Mouse (Mus musculus): ENCODE measurements around the gene Ghdc. TPM values are rescaled to one million over a fixed set of nuclear protein-coding genes. Genes with fewer than 3 reads are reported as not detected.

The Ghdc gene
- 6.6 and 8.0 TPM in 2 replicates for polyA plus RNA-seq (2015; fragmentation: Nextera tagmentation; extraction: Ambion mirVana)

GRCm38 (mm10) chr11:100770646-100771408 lies at the start of gene Ghdc:
Ghdc (minus strand) TSS chr11:100770957.
- H3K27me3 ChIP-seq, result no peaks in the 10 kb centered on the region
- 12% methylated on average over 17 of the region's 17 CpGs for WGBS
- H3K4me3 ChIP-seq, result peak within 1 kb of the TSS; percentile 56
- no peaks in the 10 kb centered on the region for H3K9me3 ChIP-seq
- no peak within 1 kb of the TSS for H3K27ac ChIP-seq
- peak within 1 kb of the TSS; percentile 61 for H3K4me2 ChIP-seq (replicated peaks)
- ATAC-seq (ENCODE audit: low FRiP score, low read depth), result peak; percentile 57; the same call in 1 of the 2 replicates
- peaks cover 7% of the 10 kb centered on the region for H3K4me1 ChIP-seq
- H3K36me3 ChIP-seq, result no peaks in the 10 kb centered on the region
- peak within 1 kb of the TSS; percentile 62 for H3K9ac ChIP-seq

- WGBS, result 15% methylated on average over 8 of the region's 8 CpGs
- H3K9me3 ChIP-seq, result no peaks in the 10 kb centered on the region
- no peak overlapping the region for H3K4me3 ChIP-seq
- H3K27me3 ChIP-seq, result peaks cover 42% of the 10 kb centered on the region
- H3K36me3 ChIP-seq, result no peaks in the 10 kb centered on the region
- H3K9ac ChIP-seq, result no peak overlapping the region
- no peak overlapping the region for H3K27ac ChIP-seq
- H3K4me2 ChIP-seq (replicated peaks), result peak overlapping the region; percentile 44
- ATAC-seq (ENCODE audit: low FRiP score, low read depth), result no peak
- peaks cover 44% of the 10 kb centered on the region for H3K4me1 ChIP-seq
Measured at GRCm38 (mm10) chr11:100820047-100820446, 49.3 kb upstream of the Ghdc start.

- no peaks in the 10 kb centered on the region for H3K9me3 ChIP-seq
- WGBS, result 45% methylated on average over 16 of the region's 16 CpGs
- ATAC-seq (ENCODE audit: low FRiP score, low read depth), result no peak
- no peak overlapping the region for H3K4me3 ChIP-seq
- peaks cover 45% of the 10 kb centered on the region for H3K4me1 ChIP-seq
- H3K9ac ChIP-seq, result no peak overlapping the region
- H3K27ac ChIP-seq, result no peak overlapping the region
- no peaks in the 10 kb centered on the region for H3K36me3 ChIP-seq
- peak overlapping the region; percentile 44 for H3K4me2 ChIP-seq (replicated peaks)
- H3K27me3 ChIP-seq, result peaks cover 39% of the 10 kb centered on the region
Measured at GRCm38 (mm10) chr11:100819626-100820025, 48.9 kb upstream of the Ghdc start.

GRCm38 (mm10) chr11:100819048-100819447 lies 48.3 kb upstream of the Ghdc start:
- 50% methylated on average over 8 of the region's 8 CpGs for whole genome bisulfite sequencing
- peaks cover 33% of the 10 kb centered on the region for H3K27me3 ChIP-seq
- no peak overlapping the region for H3K9ac ChIP-seq
- H3K4me2 ChIP-seq (replicated peaks), result no peak overlapping the region
- H3K27ac ChIP-seq, result no peak overlapping the region
- H3K4me3 ChIP-seq, result no peak overlapping the region
- no peaks in the 10 kb centered on the region for H3K9me3 ChIP-seq
- no peaks in the 10 kb centered on the region for H3K36me3 ChIP-seq
- H3K4me1 ChIP-seq, result peaks cover 49% of the 10 kb centered on the region
- no peak for ATAC-seq (ENCODE audit: low FRiP score, low read depth)

GRCm38 (mm10) chr11:100818359-100819012 lies 47.7 kb upstream of the Ghdc start:
- WGBS, result 87% methylated on average over 15 of the region's 15 CpGs
- no peaks in the 10 kb centered on the region for H3K36me3 ChIP-seq
- ATAC-seq (ENCODE audit: low FRiP score, low read depth), result no peak

GRCm38 (mm10) chr11:100817311-100817710 lies 46.6 kb upstream of the Ghdc start:
- H3K9me3 ChIP-seq, result no peaks in the 10 kb centered on the region
- no peak overlapping the region for H3K27ac ChIP-seq
- peaks cover 46% of the 10 kb centered on the region for H3K4me1 ChIP-seq
- WGBS, result 50% methylated on average over 9 of the region's 9 CpGs
- no peaks in the 10 kb centered on the region for H3K36me3 ChIP-seq
- no peak overlapping the region for H3K4me3 ChIP-seq
- no peak overlapping the region for H3K4me2 ChIP-seq (replicated peaks)
- H3K27me3 ChIP-seq, result peaks cover 19% of the 10 kb centered on the region; the same call in 1 of the 2 replicates
- ATAC-seq (ENCODE audit: low FRiP score, low read depth), result no peak
- H3K9ac ChIP-seq, result no peak overlapping the region

More at GRCm38 (mm10) chr11:100818359-100819012, 47.7 kb upstream of the Ghdc start:
- no peak overlapping the region for H3K4me3 ChIP-seq
- H3K9ac ChIP-seq, result no peak overlapping the region
- peaks cover 49% of the 10 kb centered on the region for H3K4me1 ChIP-seq
- no peak overlapping the region for H3K27ac ChIP-seq
- no peak overlapping the region for H3K4me2 ChIP-seq (replicated peaks)
- peaks cover 28% of the 10 kb centered on the region for H3K27me3 ChIP-seq
- H3K9me3 ChIP-seq, result no peaks in the 10 kb centered on the region

GRCm38 (mm10) chr11:100816801-100817200 lies 46.0 kb upstream of the Ghdc start:
- no peak overlapping the region for H3K9ac ChIP-seq
- H3K4me2 ChIP-seq (replicated peaks), result no peak overlapping the region
- 81% methylated on average over 4 of the region's 4 CpGs for WGBS
- no peak overlapping the region for H3K27ac ChIP-seq
- H3K4me1 ChIP-seq, result peaks cover 44% of the 10 kb centered on the region
- no peaks in the 10 kb centered on the region for H3K9me3 ChIP-seq
- H3K4me3 ChIP-seq, result no peak overlapping the region
- H3K27me3 ChIP-seq, result peaks cover 17% of the 10 kb centered on the region; the same call in 1 of the 2 replicates
- no peak for ATAC-seq (ENCODE audit: low FRiP score, low read depth)
- H3K36me3 ChIP-seq, result no peaks in the 10 kb centered on the region

- H3K36me3 ChIP-seq, result no peaks in the 10 kb centered on the region
- peaks cover 12% of the 10 kb centered on the region; the same call in 1 of the 2 replicates for H3K27me3 ChIP-seq
- no peak overlapping the region for H3K27ac ChIP-seq
- H3K4me3 ChIP-seq, result no peak overlapping the region
- no peak for ATAC-seq (ENCODE audit: low FRiP score, low read depth)
- peaks cover 42% of the 10 kb centered on the region for H3K4me1 ChIP-seq
- WGBS, result 64% methylated on average over 3 of the region's 3 CpGs
- no peak overlapping the region for H3K4me2 ChIP-seq (replicated peaks)
- H3K9me3 ChIP-seq, result no peaks in the 10 kb centered on the region
- H3K9ac ChIP-seq, result no peak overlapping the region
Measured at GRCm38 (mm10) chr11:100816342-100816741, 45.6 kb upstream of the Ghdc start.

GRCm38 (mm10) chr11:100814498-100814897 lies 43.7 kb upstream of the Ghdc start:
- Histone ChIP-seq H3K4me1 (peaks cover 32% of the 10 kb centered on the region), H3K9me3 (no peaks in the 10 kb centered on the region), H3K27me3 (peaks cover 8% of the 10 kb centered on the region; the same call in 1 of the 2 replicates), H3K27ac (no peak overlapping the region), H3K4me3 (no peak overlapping the region), H3K36me3 (no peaks in the 10 kb centered on the region), H3K4me2 (replicated peaks) (no peak overlapping the region), H3K9ac (no peak overlapping the region)
- peak; percentile 46; the same call in 1 of the 2 replicates for ATAC-seq (ENCODE audit: low FRiP score, low read depth)
- WGBS, result 60% methylated on average over 13 of the region's 13 CpGs

- H3K36me3 ChIP-seq, result peaks cover 2% of the 10 kb centered on the region; the same call in 1 of the 2 replicates
- H3K4me1 ChIP-seq, result peaks cover 19% of the 10 kb centered on the region
- 84% methylated on average over 2 of the region's 2 CpGs for WGBS
- no peak overlapping the region for H3K9ac ChIP-seq
- no peak for ATAC-seq (ENCODE audit: low FRiP score, low read depth)
- no peak overlapping the region for H3K4me2 ChIP-seq (replicated peaks)
- no peak overlapping the region for H3K4me3 ChIP-seq
- peak overlapping the region; percentile 63 for H3K27ac ChIP-seq
- H3K27me3 ChIP-seq, result no peaks in the 10 kb centered on the region; the same call in 1 of the 2 replicates
- no peaks in the 10 kb centered on the region for H3K9me3 ChIP-seq
Measured at GRCm38 (mm10) chr11:100811132-100811531, 40.4 kb upstream of the Ghdc start.

GRCm38 (mm10) chr11:100810516-100810915 lies 39.8 kb upstream of the Ghdc start:
- Histone ChIP-seq H3K4me3 (no peak overlapping the region), H3K27ac (peak overlapping the region; percentile 70)
- WGBS, result 35% methylated on average over 9 of the region's 9 CpGs

More at GRCm38 (mm10) chr11:100810516-100810915, 39.8 kb upstream of the Ghdc start:
- ATAC-seq (ENCODE audit: low FRiP score, low read depth), result peak; percentile 86
- H3K9ac ChIP-seq, result no peak overlapping the region
- H3K4me2 ChIP-seq (replicated peaks), result no peak overlapping the region
- H3K4me1 ChIP-seq, result peaks cover 19% of the 10 kb centered on the region
- peaks cover 2% of the 10 kb centered on the region; the same call in 1 of the 2 replicates for H3K36me3 ChIP-seq
- H3K27me3 ChIP-seq, result no peaks in the 10 kb centered on the region
- H3K9me3 ChIP-seq, result no peaks in the 10 kb centered on the region

Data from limb, embryonic 13.5 days (tissue).